Mouse (Mus musculus) liver, embryonic 16.5 days (tissue): ENCODE measurements at regions not wholly inside any gene's neighbourhood (a gene's known extent, or its start where the extent isn't known, plus 50 kb on each side); places are given as distances from the start of the nearest gene placed in this dataset.

Source experiments
- ATAC-seq: fragments of 200-750 bp; cut with Nextera tagmentation; 2 replicates; pipeline ENCODE4 v1.8.0; 2017; ENCODE audit warnings: low read depth, mild to moderate bottlenecking, moderate number of reproducible peaks, moderate library complexity
- H3K27ac ChIP-seq: fragments of 300-500 bp; sonication (generic); 2 replicates; pipeline ENCODE4 v1.5.1; 2014; ENCODE audit warnings: mild to moderate bottlenecking, low read length
- H3K27me3 ChIP-seq: fragments of 300-500 bp; sonication (generic); 2 replicates; pipeline ENCODE4 v1.6.1; 2014; ENCODE audit warnings: low read depth, low read length, mixed read lengths; ENCODE audit not compliant: control insufficient read depth, insufficient read depth
- H3K36me3 ChIP-seq: fragments of 300-500 bp; sonication (generic); 2 replicates; pipeline ENCODE4 v1.6.1; 2014; ENCODE audit warnings: mild to moderate bottlenecking; ENCODE audit not compliant: control insufficient read depth, insufficient read depth
- H3K4me1 ChIP-seq: fragments of 300-500 bp; sonication (generic); 2 replicates; pipeline ENCODE4 v1.6.1; 2014; ENCODE audit warnings: low read depth, low read length, mixed read lengths; ENCODE audit not compliant: control insufficient read depth
- H3K4me2 ChIP-seq: fragments of 300-500 bp; sonication (generic); 2 replicates; pipeline ENCODE4 v1.6.1; 2014; ENCODE audit warnings: low read depth, low read length, mixed read lengths
- H3K4me3 ChIP-seq: fragments of 300-500 bp; sonication (generic); 2 replicates; pipeline ENCODE4 v1.5.1; 2014; ENCODE audit warnings: low read depth, mild to moderate bottlenecking, low read length
- H3K9ac ChIP-seq: fragments of 300-500 bp; sonication (generic); 2 replicates; pipeline ENCODE4 v1.6.1; 2014; ENCODE audit warnings: low read depth, low read length
- H3K9me3 ChIP-seq: fragments of 300-500 bp; sonication (generic); replicated peaks from 2 replicates; pipeline ENCODE4 v1.6.1; 2016; ENCODE audit warnings: low read length; ENCODE audit not compliant: control insufficient read depth
- WGBS: fragments of 180-500 bp; shearing (Covaris S2); extraction: QIAGEN DNeasy Blood & Tissue Kit; methylation state at CpG from one replicate; pipeline ENCODE4 v1.1.7; 2014; ENCODE audit not compliant: insufficient replicate concordance; 5-methylcytosine and 5-hydroxymethylcytosine counted together

GRCm38 (mm10) chr17:88378505-88378904, 62.0 kb upstream of the Foxn2 start:
- Histone ChIP-seq H3K4me3 (no peak overlapping the region), H3K27me3 (no peaks in the 10 kb centered on the region), H3K4me1 (no peaks in the 10 kb centered on the region), H3K36me3 (no peaks in the 10 kb centered on the region), H3K9ac (no peak overlapping the region), H3K9me3 (no peaks in the 10 kb centered on the region), H3K4me2 (no peak overlapping the region), H3K27ac (no peak overlapping the region)
- 76% methylated on average over 4 of the region's 5 CpGs for WGBS
- no peak for ATAC-seq

GRCm38 (mm10) chr17:88379389-88379788, 61.1 kb upstream of the Foxn2 start:
- no peaks in the 10 kb centered on the region for H3K36me3 ChIP-seq
- ATAC-seq, result no peak
- no peak overlapping the region for H3K4me3 ChIP-seq
- H3K9me3 ChIP-seq, result no peaks in the 10 kb centered on the region
- H3K4me2 ChIP-seq, result no peak overlapping the region
- no peaks in the 10 kb centered on the region for H3K4me1 ChIP-seq
- no peaks in the 10 kb centered on the region for H3K27me3 ChIP-seq
- H3K9ac ChIP-seq, result no peak overlapping the region
- WGBS, result 84% methylated on average over 5 of the region's 5 CpGs
- H3K27ac ChIP-seq, result no peak overlapping the region

GRCm38 (mm10) chr17:88381106-88381505, 59.4 kb upstream of the Foxn2 start:
- Histone ChIP-seq H3K27me3 (no peaks in the 10 kb centered on the region), H3K36me3 (no peaks in the 10 kb centered on the region), H3K4me2 (no peak overlapping the region), H3K9ac (no peak overlapping the region), H3K4me1 (no peaks in the 10 kb centered on the region), H3K9me3 (no peaks in the 10 kb centered on the region), H3K4me3 (no peak overlapping the region), H3K27ac (no peak overlapping the region)
- ATAC-seq, result no peak
- WGBS, result 47% methylated on average over 9 of the region's 9 CpGs

DNA sequence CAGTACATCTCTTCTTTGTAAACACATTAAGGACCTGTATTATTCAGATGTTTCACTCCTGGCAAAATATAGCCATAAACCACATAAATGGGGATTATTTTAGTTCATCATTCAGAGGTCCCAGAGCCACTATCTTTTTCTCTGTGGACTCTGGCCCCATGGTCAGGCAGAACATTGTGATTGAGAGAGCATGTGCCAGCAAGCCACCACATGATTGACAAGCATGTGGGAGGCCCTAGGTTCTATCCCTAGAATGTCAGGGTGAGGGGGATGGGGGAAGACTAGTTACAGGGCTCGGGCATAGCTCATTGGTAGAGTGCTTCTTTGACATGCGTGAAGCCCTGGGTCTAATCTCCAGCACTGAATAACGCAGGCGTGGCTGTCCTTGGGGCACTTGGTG, 57.1 kb upstream of the Foxn2 start:
- Histone ChIP-seq H3K4me2 (no peak overlapping the region), H3K9ac (no peak overlapping the region), H3K27ac (no peak overlapping the region), H3K27me3 (no peaks in the 10 kb centered on the region), H3K4me1 (no peaks in the 10 kb centered on the region), H3K9me3 (no peaks in the 10 kb centered on the region), H3K36me3 (no peaks in the 10 kb centered on the region), H3K4me3 (no peak overlapping the region)
- 61% methylated on average over 4 of the region's 4 CpGs for WGBS
- no peak for ATAC-seq

DNA sequence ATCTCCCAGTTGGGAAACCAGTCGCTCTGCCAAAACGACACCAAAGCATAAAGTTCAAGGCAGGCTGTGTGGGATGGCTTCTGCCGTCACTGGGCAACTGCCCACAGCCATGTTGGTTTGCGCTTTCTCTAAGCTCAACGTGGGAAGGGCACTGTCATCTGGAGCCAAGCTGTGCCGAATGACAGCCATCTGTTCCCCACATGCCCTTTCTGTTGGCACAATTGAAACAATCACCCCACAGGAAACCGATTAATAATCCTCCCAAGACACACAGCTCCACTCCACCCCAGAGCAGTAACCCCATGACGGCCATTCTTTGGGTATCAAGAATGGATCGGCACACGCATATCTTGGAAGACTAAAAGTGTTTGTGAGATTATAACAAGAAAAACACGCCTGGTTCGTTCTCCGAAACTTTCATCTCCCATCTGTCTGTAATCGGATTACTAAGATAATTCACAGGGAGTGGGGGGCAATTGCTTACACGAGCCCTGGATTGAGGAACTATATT, 52.0 kb upstream of the Foxn2 start:
- Histone ChIP-seq H3K4me3 (no peak overlapping the region), H3K4me2 (no peak overlapping the region), H3K27me3 (no peaks in the 10 kb centered on the region), H3K9ac (no peak overlapping the region), H3K9me3 (no peaks in the 10 kb centered on the region), H3K36me3 (no peaks in the 10 kb centered on the region), H3K27ac (no peak overlapping the region), H3K4me1 (no peaks in the 10 kb centered on the region)
- 73% methylated on average over 15 of the region's 15 CpGs for WGBS
- ATAC-seq, result no peak

- no peak overlapping the region for H3K27ac ChIP-seq
- no peaks in the 10 kb centered on the region for H3K27me3 ChIP-seq
- H3K9me3 ChIP-seq, result no peaks in the 10 kb centered on the region
- WGBS, result 62% methylated on average over 14 of the region's 14 CpGs
- no peak overlapping the region for H3K4me3 ChIP-seq
- ATAC-seq, result peak; percentile 30; the same call in 1 of the 2 replicates
- H3K4me1 ChIP-seq, result no peaks in the 10 kb centered on the region
- H3K36me3 ChIP-seq, result no peaks in the 10 kb centered on the region
- H3K9ac ChIP-seq, result no peak overlapping the region
- no peak overlapping the region for H3K4me2 ChIP-seq
These were observed 50.6 kb upstream of the Foxn2 start for GRCm38 (mm10) chr17:88389668-88390461.
